Mouse (Mus musculus): Measurements from ENCODE around the gene Tmem131. TPM values are rescaled to one million over a fixed set of nuclear protein-coding genes. Genes with fewer than 3 reads are reported as not detected.

The Tmem131 gene
- total and polyA plus RNA-seq, 3 experiments, result 51.0 to 298 (median 98.2) TPM

- peaks cover 85% of the 10 kb centered on the region for H3K36me3 ChIP-seq (replicated peaks)
- peaks cover 76% of the 10 kb centered on the region for H3K4me1 ChIP-seq (ENCODE audit: insufficient read depth, low read depth, low read length)
Measured at GRCm38 (mm10) chr1:36887172-36887571, 56.3 kb downstream of the Tmem131 start.

GRCm38 (mm10) chr1:36886489-36886888 is 57.0 kb downstream of the Tmem131 start:
- H3K36me3 ChIP-seq (replicated peaks), result peaks cover 90% of the 10 kb centered on the region
- H3K4me3 ChIP-seq (ENCODE audit: low read depth, low read length), result no peak overlapping the region
- ATAC-seq (ENCODE audit: extremely low read depth, insufficient number of reproducible peaks, low FRiP score, poor library complexity, severe bottlenecking) (no peak), DNase-seq (ENCODE audit: low spot score) (no peak)
- H3K27me3 ChIP-seq (ENCODE audit: insufficient read depth, low read length), result no peaks in the 10 kb centered on the region
- peaks cover 77% of the 10 kb centered on the region for H3K4me1 ChIP-seq (ENCODE audit: insufficient read depth, low read depth, low read length)
- TF ChIP-seq TAL1 (conservative IDR thresholded peaks at IDR 0.05; ENCODE audit: low read depth, low read length) (no peak), GATA1 (IDR thresholded peaks at IDR 0.05; ENCODE audit: borderline replicate concordance, low read length) (no peak)
- no peaks in the 10 kb centered on the region for H3K9me3 ChIP-seq (replicated peaks)

More at GRCm38 (mm10) chr1:36887172-36887571, 56.3 kb downstream of the Tmem131 start:
- Histone ChIP-seq H3K4me3 (ENCODE audit: low read depth, low read length) (no peak overlapping the region), H3K27me3 (ENCODE audit: insufficient read depth, low read length) (no peaks in the 10 kb centered on the region), H3K9me3 (replicated peaks) (no peaks in the 10 kb centered on the region)
- no peak for DNase-seq (ENCODE audit: low spot score)
- TF ChIP-seq GATA2 (IDR thresholded peaks at IDR 0.05; ENCODE audit: borderline replicate concordance, low read depth, low read length), result no peak
- no peak for TF ChIP-seq POLR2AphosphoS5 (IDR thresholded peaks at IDR 0.05; ENCODE audit: insufficient replicate concordance, low read depth, low read length)
- no peak for ATAC-seq (ENCODE audit: extremely low read depth, insufficient number of reproducible peaks, low FRiP score, poor library complexity, severe bottlenecking)

- peaks cover 95% of the 10 kb centered on the region for H3K36me3 ChIP-seq (replicated peaks)
- no peaks in the 10 kb centered on the region for H3K9me3 ChIP-seq (replicated peaks)
- no peak overlapping the region for H3K4me3 ChIP-seq (ENCODE audit: low read depth, low read length)
- H3K27me3 ChIP-seq (ENCODE audit: insufficient read depth, low read length), result no peaks in the 10 kb centered on the region
- H3K4me1 ChIP-seq (ENCODE audit: insufficient read depth, low read depth, low read length), result peaks cover 78% of the 10 kb centered on the region
- DNase-seq (ENCODE audit: low spot score), result no peak
- no peak for ATAC-seq (ENCODE audit: extremely low read depth, insufficient number of reproducible peaks, low FRiP score, poor library complexity, severe bottlenecking)
- no peak for TF ChIP-seq CTCF (IDR thresholded peaks at IDR 0.05; ENCODE audit: low read depth, low read length)
- TF ChIP-seq GATA1 (IDR thresholded peaks at IDR 0.05; ENCODE audit: borderline replicate concordance, low read length), result no peak
- TF ChIP-seq POLR2AphosphoS5 (IDR thresholded peaks at IDR 0.05; ENCODE audit: insufficient replicate concordance, low read depth, low read length), result no peak
- no peak for TF ChIP-seq TAL1 (conservative IDR thresholded peaks at IDR 0.05; ENCODE audit: low read depth, low read length)
- no peak for TF ChIP-seq GATA2 (IDR thresholded peaks at IDR 0.05; ENCODE audit: borderline replicate concordance, low read depth, low read length)
Measured at GRCm38 (mm10) chr1:36884536-36884935, 58.9 kb downstream of the Tmem131 start.

GRCm38 (mm10) chr1:36883805-36884204 is 59.7 kb downstream of the Tmem131 start:
- DNase-seq (ENCODE audit: low spot score) (no peak), ATAC-seq (ENCODE audit: extremely low read depth, insufficient number of reproducible peaks, low FRiP score, poor library complexity, severe bottlenecking) (no peak)
- Histone ChIP-seq H3K27me3 (ENCODE audit: insufficient read depth, low read length) (no peaks in the 10 kb centered on the region), H3K4me1 (ENCODE audit: insufficient read depth, low read depth, low read length) (peaks cover 81% of the 10 kb centered on the region), H3K9me3 (replicated peaks) (no peaks in the 10 kb centered on the region), H3K4me3 (ENCODE audit: low read depth, low read length) (no peak overlapping the region), H3K36me3 (replicated peaks) (peaks cover 92% of the 10 kb centered on the region)
- TF ChIP-seq POLR2AphosphoS5 (IDR thresholded peaks at IDR 0.05; ENCODE audit: insufficient replicate concordance, low read depth, low read length), result no peak

- Histone ChIP-seq H3K4me3 (ENCODE audit: low read depth, low read length) (no peak overlapping the region), H3K9me3 (replicated peaks) (no peaks in the 10 kb centered on the region), H3K4me1 (ENCODE audit: insufficient read depth, low read depth, low read length) (peaks cover 73% of the 10 kb centered on the region), H3K27me3 (ENCODE audit: insufficient read depth, low read length) (no peaks in the 10 kb centered on the region), H3K36me3 (replicated peaks) (peaks cover 78% of the 10 kb centered on the region)
- ATAC-seq (ENCODE audit: extremely low read depth, insufficient number of reproducible peaks, low FRiP score, poor library complexity, severe bottlenecking) (no peak), DNase-seq (ENCODE audit: low spot score) (no peak)
- TF ChIP-seq TAL1 (conservative IDR thresholded peaks at IDR 0.05; ENCODE audit: low read depth, low read length), result no peak
- TF ChIP-seq GATA2 (IDR thresholded peaks at IDR 0.05; ENCODE audit: borderline replicate concordance, low read depth, low read length), result no peak
- TF ChIP-seq POLR2AphosphoS5 (IDR thresholded peaks at IDR 0.05; ENCODE audit: insufficient replicate concordance, low read depth, low read length), result no peak
- TF ChIP-seq CTCF (IDR thresholded peaks at IDR 0.05; ENCODE audit: low read depth, low read length), result no peak
- TF ChIP-seq GATA1 (IDR thresholded peaks at IDR 0.05; ENCODE audit: borderline replicate concordance, low read length), result no peak
Measured at GRCm38 (mm10) chr1:36879154-36879553, 64.3 kb downstream of the Tmem131 start.

- ATAC-seq (ENCODE audit: extremely low read depth, insufficient number of reproducible peaks, low FRiP score, poor library complexity, severe bottlenecking), result peak; percentile 22
- TF ChIP-seq TAL1 (conservative IDR thresholded peaks at IDR 0.05; ENCODE audit: low read depth, low read length) (peak; percentile 22; the same call in 1 of the 2 replicates), GATA2 (IDR thresholded peaks at IDR 0.05; ENCODE audit: borderline replicate concordance, low read depth, low read length) (no peak), GATA1 (IDR thresholded peaks at IDR 0.05; ENCODE audit: borderline replicate concordance, low read length) (no peak), POLR2AphosphoS5 (IDR thresholded peaks at IDR 0.05; ENCODE audit: insufficient replicate concordance, low read depth, low read length) (no peak)
Measured at GRCm38 (mm10) chr1:36877126-36877525, 66.3 kb downstream of the Tmem131 start.

GRCm38 (mm10) chr1:36874874-36875561 is 68.4 kb downstream of the Tmem131 start:
- no peaks in the 10 kb centered on the region for H3K9me3 ChIP-seq (replicated peaks)
- H3K36me3 ChIP-seq (replicated peaks), result peaks cover 77% of the 10 kb centered on the region
- H3K4me3 ChIP-seq (ENCODE audit: low read depth, low read length), result no peak overlapping the region
- peaks cover 63% of the 10 kb centered on the region for H3K4me1 ChIP-seq (ENCODE audit: insufficient read depth, low read depth, low read length)
- TF ChIP-seq POLR2AphosphoS5 (IDR thresholded peaks at IDR 0.05; ENCODE audit: insufficient replicate concordance, low read depth, low read length) (no peak), CTCF (IDR thresholded peaks at IDR 0.05; ENCODE audit: low read depth, low read length) (no peak), TAL1 (conservative IDR thresholded peaks at IDR 0.05; ENCODE audit: low read depth, low read length) (no peak), GATA2 (IDR thresholded peaks at IDR 0.05; ENCODE audit: borderline replicate concordance, low read depth, low read length) (no peak), GATA1 (IDR thresholded peaks at IDR 0.05; ENCODE audit: borderline replicate concordance, low read length) (no peak)
- no peak for DNase-seq (ENCODE audit: low spot score)
- no peaks in the 10 kb centered on the region for H3K27me3 ChIP-seq (ENCODE audit: insufficient read depth, low read length)
- no peak for ATAC-seq (ENCODE audit: extremely low read depth, insufficient number of reproducible peaks, low FRiP score, poor library complexity, severe bottlenecking)

More at GRCm38 (mm10) chr1:36877126-36877525, 66.3 kb downstream of the Tmem131 start:
- H3K36me3 ChIP-seq (replicated peaks), result peaks cover 76% of the 10 kb centered on the region
- no peak for DNase-seq (ENCODE audit: low spot score)
- H3K9me3 ChIP-seq (replicated peaks), result no peaks in the 10 kb centered on the region
- peaks cover 65% of the 10 kb centered on the region for H3K4me1 ChIP-seq (ENCODE audit: insufficient read depth, low read depth, low read length)
- H3K4me3 ChIP-seq (ENCODE audit: low read depth, low read length), result no peak overlapping the region
- H3K27me3 ChIP-seq (ENCODE audit: insufficient read depth, low read length), result no peaks in the 10 kb centered on the region

Data from G1E (cell line).